Mouse (Mus musculus) liver, postnatal 0 days (tissue): ENCODE data around the gene Hap1. TPM values are rescaled to one million over a fixed set of nuclear protein-coding genes. Genes with fewer than 3 reads are reported as not detected.

Source experiments
- ATAC-seq: fragments of 200-750 bp; cut with Nextera tagmentation; 2 replicates; pipeline ENCODE4 v1.8.0; 2017; ENCODE audit warnings: mild to moderate bottlenecking, moderate library complexity
- DNase-seq: peaks from one replicate; pipeline ENCODE4 v3.0.0-alpha.2; 2016
- H3K27ac ChIP-seq: fragments of 300-500 bp; sonication (generic); 2 replicates; pipeline ENCODE4 v1.5.1; 2014; ENCODE audit warnings: antibody characterized with exemption, moderate library complexity, mild to moderate bottlenecking, low read depth
- H3K27me3 ChIP-seq: fragments of 300-500 bp; sonication (generic); 2 replicates; pipeline ENCODE4 v1.6.1; 2014; ENCODE audit warnings: low read length, control low read depth, mixed read lengths; ENCODE audit not compliant: insufficient read depth
- H3K36me3 ChIP-seq: fragments of 300-500 bp; sonication (generic); replicated peaks from 2 replicates; pipeline ENCODE4 v1.6.1; 2014; ENCODE audit warnings: mild to moderate bottlenecking, control low read depth, low read length, moderate library complexity, mixed read lengths; ENCODE audit not compliant: insufficient read depth
- H3K4me1 ChIP-seq: fragments of 300-500 bp; sonication (generic); 2 replicates; pipeline ENCODE4 v1.6.1; 2014; ENCODE audit warnings: antibody characterized with exemption, mild to moderate bottlenecking, control low read depth; ENCODE audit not compliant: insufficient read depth
- H3K4me2 ChIP-seq: fragments of 300-500 bp; sonication (generic); 2 replicates; pipeline ENCODE4 v1.6.1; 2014; ENCODE audit warnings: low read depth, mild to moderate bottlenecking, low read length, moderate library complexity, mixed read lengths
- H3K4me3 ChIP-seq: fragments of 300-500 bp; sonication (generic); 2 replicates; pipeline ENCODE4 v1.5.1; 2014; ENCODE audit warnings: low read depth, low read length
- H3K9ac ChIP-seq: fragments of 300-500 bp; sonication (generic); replicated peaks from 2 replicates; pipeline ENCODE4 v1.6.1; 2014; ENCODE audit warnings: mild to moderate bottlenecking, moderate library complexity
- H3K9me3 ChIP-seq: fragments of 300-500 bp; sonication (generic); 2 replicates; pipeline ENCODE4 v1.6.1; 2016; ENCODE audit warnings: mild to moderate bottlenecking, control low read depth, low read length, mixed read lengths
- CTCF ChIP-seq: sonication (generic); IDR thresholded peaks from 2 replicates; pipeline ENCODE4 v1.5.1; 2016; ENCODE audit warnings: antibody characterized with exemption, low read depth
- EP300 ChIP-seq: IDR thresholded peaks from 2 replicates; pipeline ENCODE4 v1.6.1; 2016; ENCODE audit warnings: antibody characterized with exemption, low read depth, mild to moderate bottlenecking
- WGBS: fragments of 180-500 bp; shearing (Covaris S2); extraction: QIAGEN DNeasy Blood & Tissue Kit; methylation state at CpG from one replicate; pipeline ENCODE4 v1.1.7; 2014; ENCODE audit not compliant: insufficient replicate concordance; 5-methylcytosine and 5-hydroxymethylcytosine counted together
- polyA plus RNA-seq: library from polyadenylated mRNA; unstranded; fragments of >200 nt; fragmentation: Nextera tagmentation; extraction: Ambion mirVana; gene quantifications from 2 replicates; pipeline ENCODE4 v1.2.1, GENCODE M21; 2015

Hap1 gene
- polyA plus RNA-seq, 1 experiment from 2014 or later = 0.78 TPM

- Histone ChIP-seq H3K9me3 (no peaks in the 10 kb centered on the region), H3K36me3 (no peaks in the 10 kb centered on the region), H3K4me1 (peaks cover 21% of the 10 kb centered on the region), H3K27ac (no peak overlapping the region), H3K4me2 (no peak overlapping the region), H3K27me3 (no peaks in the 10 kb centered on the region), H3K4me3 (no peak overlapping the region), H3K9ac (no peak overlapping the region)
- 70% methylated on average over 12 of the region's 12 CpGs for WGBS
- DNase-seq (no peak), ATAC-seq (no peak)
- TF ChIP-seq EP300 (no peak), CTCF (no peak)
These were observed 44.0 kb upstream of the Hap1 start for GRCm38 (mm10) chr11:100399727-100400538.

GRCm38 (mm10) chr11:100399320-100399719 lies 43.4 kb upstream of the Hap1 start:
- TF ChIP-seq EP300 (no peak), CTCF (no peak)
- WGBS = 44% methylated on average over 9 of the region's 9 CpGs
- ATAC-seq = no peak
- Histone ChIP-seq H3K36me3 (no peaks in the 10 kb centered on the region), H3K9ac (no peak overlapping the region), H3K4me1 (peaks cover 28% of the 10 kb centered on the region), H3K4me2 (no peak overlapping the region), H3K27me3 (no peaks in the 10 kb centered on the region), H3K9me3 (no peaks in the 10 kb centered on the region), H3K4me3 (no peak overlapping the region), H3K27ac (no peak overlapping the region)
- no peak for DNase-seq

GRCm38 (mm10) chr11:100398517-100398916 lies 42.6 kb upstream of the Hap1 start:
- no peak overlapping the region for H3K4me2 ChIP-seq
- TF ChIP-seq EP300 (no peak), CTCF (no peak)
- 88% methylated on average over 7 of the region's 7 CpGs for WGBS

GRCm38 (mm10) chr11:100397600-100398389 lies 41.9 kb upstream of the Hap1 start, which contains the start of gene Jup:
Gene Jup (minus strand): TSS chr11:100397763.
- peak within 1 kb of the TSS; percentile 66 for H3K4me2 ChIP-seq
- H3K4me3 ChIP-seq = peak within 1 kb of the TSS; percentile 70
- no peaks in the 10 kb centered on the region for H3K27me3 ChIP-seq
- 2% methylated on average over 37 of the region's 37 CpGs for WGBS
- H3K36me3 ChIP-seq = no peaks in the 10 kb centered on the region
- TF ChIP-seq CTCF = no peak; the same call in 1 of the 2 replicates
- TF ChIP-seq EP300 = 0 out of 2 replicates have a peak, but pooled peaks have one; percentile 16
- H3K9me3 ChIP-seq = no peaks in the 10 kb centered on the region
- H3K4me1 ChIP-seq = peaks cover 37% of the 10 kb centered on the region
- H3K9ac ChIP-seq = peak within 1 kb of the TSS; percentile 80
- DNase-seq = peak; percentile 97
- H3K27ac ChIP-seq = peak within 1 kb of the TSS; percentile 98
- ATAC-seq = peak; percentile 97

More at GRCm38 (mm10) chr11:100398517-100398916, 42.6 kb upstream of the Hap1 start:
- no peak overlapping the region for H3K9ac ChIP-seq
- no peak overlapping the region for H3K27ac ChIP-seq
- H3K27me3 ChIP-seq = no peaks in the 10 kb centered on the region
- H3K4me3 ChIP-seq = no peak overlapping the region
- ATAC-seq (no peak), DNase-seq (no peak)
- H3K9me3 ChIP-seq = no peaks in the 10 kb centered on the region
- peaks cover 34% of the 10 kb centered on the region for H3K4me1 ChIP-seq
- no peaks in the 10 kb centered on the region for H3K36me3 ChIP-seq

GRCm38 (mm10) chr11:100396886-100397599 lies 41.1 kb upstream of the Hap1 start:
- Histone ChIP-seq H3K4me2 (peak overlapping the region; percentile 66), H3K4me3 (peak overlapping the region; percentile 70), H3K27me3 (no peaks in the 10 kb centered on the region), H3K36me3 (no peaks in the 10 kb centered on the region), H3K27ac (peak overlapping the region; percentile 98), H3K9ac (peak overlapping the region; percentile 80), H3K4me1 (peaks cover 37% of the 10 kb centered on the region), H3K9me3 (no peaks in the 10 kb centered on the region)
- under 1% methylated on average over 42 of the region's 42 CpGs for WGBS
- DNase-seq = no peak
- peak; percentile 58 for ATAC-seq
- TF ChIP-seq EP300 = peak; percentile 6; the same call in 1 of the 2 replicates
- TF ChIP-seq CTCF = peak; percentile 64
